Mouse (Mus musculus): ENCODE results near the gene Adcy3. TPM values are rescaled to one million over a fixed set of nuclear protein-coding genes. Genes with fewer than 3 reads are reported as not detected.

Adcy3 gene
- polyA plus RNA-seq, 1 experiment from 2014 or later: 10.2 TPM

- Histone ChIP-seq H3K27me3 (no peaks in the 10 kb centered on the region), H3K9me3 (replicated peaks) (no peaks in the 10 kb centered on the region), H3K27ac (no peak overlapping the region)
Observed at GRCm38 (mm10) chr12:4189060-4189447, 56.2 kb downstream of the Adcy3 start.

DNA sequence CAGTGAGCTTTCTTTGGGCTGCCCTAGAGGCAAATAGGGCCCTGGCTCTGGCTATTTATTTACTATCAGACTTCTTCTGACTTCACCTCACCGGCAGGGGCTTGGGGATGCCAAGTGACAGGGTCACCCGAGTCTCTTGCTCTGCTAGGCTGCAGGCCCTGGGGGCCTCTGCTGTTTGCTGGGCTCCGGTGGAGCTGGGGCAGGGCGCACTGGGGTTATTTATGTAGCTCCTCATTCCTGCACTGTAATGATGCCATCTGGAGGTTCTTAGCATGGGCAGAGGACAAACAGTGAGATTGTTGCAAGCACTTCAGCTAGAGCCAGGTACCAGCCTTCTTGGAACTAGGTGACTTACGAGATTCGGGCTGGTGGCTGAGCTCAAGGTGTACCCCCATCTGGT lies 59.6 kb downstream of the Adcy3 start:
- H3K27ac ChIP-seq: 0 out of 2 replicates have a peak overlapping the region, but pooled peaks have one; percentile 7
- H3K9ac ChIP-seq: no peak overlapping the region
- 0 out of 2 replicates have a peak, but pooled peaks cover 3% of the 10 kb centered on the region for H3K36me3 ChIP-seq
- no peaks in the 10 kb centered on the region for H3K9me3 ChIP-seq (replicated peaks)
- H3K4me3 ChIP-seq: no peak overlapping the region
- H3K4me1 ChIP-seq: peaks cover 21% of the 10 kb centered on the region
- 74% methylated on average over 6 of the region's 6 CpGs for WGBS
- H3K4me2 ChIP-seq (replicated peaks): no peak overlapping the region
- no peaks in the 10 kb centered on the region for H3K27me3 ChIP-seq
- no peak for ATAC-seq (ENCODE audit: low FRiP score)

More at GRCm38 (mm10) chr12:4189060-4189447, 56.2 kb downstream of the Adcy3 start:
- ATAC-seq (ENCODE audit: low FRiP score): 0 out of 2 replicates have a peak, but pooled peaks have one; percentile 23
- H3K9ac ChIP-seq: no peak overlapping the region
- H3K4me1 ChIP-seq: peaks cover 21% of the 10 kb centered on the region
- H3K4me2 ChIP-seq (replicated peaks): no peak overlapping the region
- no peak overlapping the region for H3K4me3 ChIP-seq
- H3K36me3 ChIP-seq: no peaks in the 10 kb centered on the region
- WGBS: 35% methylated on average over 5 of the region's 5 CpGs

- no peaks in the 10 kb centered on the region for H3K9me3 ChIP-seq (replicated peaks)
- H3K27me3 ChIP-seq: no peaks in the 10 kb centered on the region
- H3K4me3 ChIP-seq: no peak overlapping the region
- no peak overlapping the region for H3K27ac ChIP-seq
- WGBS: 52% methylated on average over 10 of the region's 10 CpGs
- H3K4me2 ChIP-seq (replicated peaks): no peak overlapping the region
- H3K36me3 ChIP-seq: peaks cover 3% of the 10 kb centered on the region; the same call in 1 of the 2 replicates
- H3K9ac ChIP-seq: no peak overlapping the region
- H3K4me1 ChIP-seq: peaks cover 15% of the 10 kb centered on the region
- no peak for ATAC-seq (ENCODE audit: low FRiP score)
Observed at GRCm38 (mm10) chr12:4193025-4193740, 60.3 kb downstream of the Adcy3 start.

DNA sequence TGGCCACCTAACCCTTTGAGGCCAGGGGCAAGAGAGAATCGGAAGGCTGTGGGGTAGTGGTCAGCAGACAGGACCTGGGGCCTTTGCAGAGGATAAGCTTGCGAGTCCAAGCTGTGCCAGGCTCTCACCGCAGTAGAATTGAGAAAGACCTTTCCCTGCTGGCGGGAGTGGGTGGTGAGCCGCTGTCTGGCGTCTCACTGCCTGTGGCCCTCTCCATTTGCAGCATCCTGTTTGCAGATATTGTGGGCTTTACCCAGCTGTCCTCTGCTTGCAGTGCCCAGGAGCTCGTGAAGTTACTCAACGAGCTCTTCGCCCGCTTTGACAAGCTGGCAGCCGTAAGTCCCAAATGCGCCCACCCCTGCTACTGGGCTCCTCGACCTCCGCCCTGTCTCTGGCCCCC lies 61.7 kb downstream of the Adcy3 start:
- 93% methylated on average over 14 of the region's 14 CpGs for WGBS
- Histone ChIP-seq H3K9me3 (replicated peaks) (no peaks in the 10 kb centered on the region), H3K27me3 (no peaks in the 10 kb centered on the region), H3K9ac (no peak overlapping the region), H3K4me3 (no peak overlapping the region), H3K36me3 (peaks cover 3% of the 10 kb centered on the region; the same call in 1 of the 2 replicates), H3K4me2 (replicated peaks) (no peak overlapping the region), H3K4me1 (peaks cover 11% of the 10 kb centered on the region), H3K27ac (no peak overlapping the region)
- ATAC-seq (ENCODE audit: low FRiP score): no peak

GRCm38 (mm10) chr12:4198702-4199101 lies 65.8 kb downstream of the Adcy3 start:
- 94% methylated on average over 4 of the region's 4 CpGs for WGBS
- H3K9me3 ChIP-seq (replicated peaks): no peaks in the 10 kb centered on the region
- ATAC-seq (ENCODE audit: low FRiP score): no peak
- no peaks in the 10 kb centered on the region for H3K27me3 ChIP-seq
- H3K27ac ChIP-seq: no peak overlapping the region
- 0 out of 2 replicates have a peak, but pooled peaks cover 5% of the 10 kb centered on the region for H3K4me1 ChIP-seq
- no peak overlapping the region for H3K9ac ChIP-seq
- peaks cover 3% of the 10 kb centered on the region; the same call in 1 of the 2 replicates for H3K36me3 ChIP-seq
- no peak overlapping the region for H3K4me3 ChIP-seq
- H3K4me2 ChIP-seq (replicated peaks): no peak overlapping the region

GRCm38 (mm10) chr12:4199271-4199670 lies 66.4 kb downstream of the Adcy3 start:
- H3K4me1 ChIP-seq: 0 out of 2 replicates have a peak, but pooled peaks cover 5% of the 10 kb centered on the region
- peaks cover 3% of the 10 kb centered on the region; the same call in 1 of the 2 replicates for H3K36me3 ChIP-seq
- H3K27ac ChIP-seq: no peak overlapping the region
- 96% methylated on average over 11 of the region's 11 CpGs for WGBS
- H3K9ac ChIP-seq: no peak overlapping the region
- no peaks in the 10 kb centered on the region for H3K27me3 ChIP-seq
- no peak for ATAC-seq (ENCODE audit: low FRiP score)
- H3K4me2 ChIP-seq (replicated peaks): no peak overlapping the region
- no peaks in the 10 kb centered on the region for H3K9me3 ChIP-seq (replicated peaks)
- H3K4me3 ChIP-seq: no peak overlapping the region

DNA sequence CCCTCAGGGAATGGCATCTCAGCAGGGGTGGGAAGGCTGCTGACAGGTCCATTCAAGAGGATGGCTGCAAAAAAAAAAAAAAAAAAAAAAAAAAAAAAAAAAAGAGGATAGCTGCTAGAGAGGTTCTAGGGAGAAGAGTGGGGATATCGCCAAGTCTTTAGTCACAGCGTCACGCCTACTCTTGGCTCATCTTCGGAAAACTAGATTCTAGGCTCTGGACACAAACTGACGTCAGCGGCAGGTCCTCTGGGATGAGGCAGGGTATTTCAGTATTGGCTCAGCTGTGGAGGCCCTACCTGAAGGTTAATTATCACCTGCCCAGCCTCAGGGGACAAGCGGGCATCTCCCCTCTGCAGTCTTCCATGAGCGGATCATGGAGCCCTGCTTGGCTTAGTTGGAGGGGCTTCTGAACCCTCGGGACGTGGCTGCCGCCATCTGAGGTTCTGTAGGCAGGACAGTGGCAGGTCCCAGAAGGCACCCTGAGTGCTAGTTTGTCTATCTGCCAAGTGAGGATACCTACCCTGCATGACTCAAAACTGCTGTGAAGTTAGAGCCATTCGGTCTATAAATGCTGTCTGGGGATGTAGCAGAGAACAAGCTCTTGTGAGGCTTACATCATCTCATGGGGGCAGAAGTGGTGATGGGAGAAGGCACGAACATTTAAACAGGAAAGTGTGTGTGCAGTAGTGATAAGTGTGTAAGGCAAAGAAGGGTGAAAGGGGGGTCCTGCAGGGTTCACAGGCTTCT lies 68.7 kb downstream of the Adcy3 start:
- Histone ChIP-seq H3K9me3 (replicated peaks) (no peaks in the 10 kb centered on the region), H3K4me3 (no peak overlapping the region), H3K27ac (no peak overlapping the region), H3K4me1 (0 out of 2 replicates have a peak, but pooled peaks cover 5% of the 10 kb centered on the region), H3K9ac (no peak overlapping the region), H3K36me3 (peaks cover 5% of the 10 kb centered on the region; the same call in 1 of the 2 replicates), H3K4me2 (replicated peaks) (no peak overlapping the region), H3K27me3 (no peaks in the 10 kb centered on the region)
- 86% methylated on average over 13 of the region's 13 CpGs for WGBS
- no peak for ATAC-seq (ENCODE audit: low FRiP score)

DNA sequence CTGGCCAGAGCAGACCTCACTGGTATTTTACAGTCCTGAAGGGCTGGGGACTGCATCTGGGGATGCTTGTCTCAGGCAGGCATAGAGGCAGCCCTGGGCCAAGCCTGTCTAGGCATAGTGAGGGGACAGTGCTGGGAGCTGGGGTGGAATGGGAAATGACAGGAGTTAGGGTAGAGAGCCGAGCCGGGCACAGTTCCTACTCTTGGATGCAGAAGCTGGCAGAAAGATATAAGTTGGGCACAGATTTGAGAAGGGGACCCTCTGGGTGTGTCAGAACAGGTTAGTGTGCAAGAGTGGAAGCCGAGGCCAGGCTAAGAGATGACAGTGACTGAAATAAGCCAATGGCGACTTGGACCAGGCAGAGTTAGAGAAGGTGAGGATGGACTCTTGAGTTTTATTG lies 69.3 kb downstream of the Adcy3 start:
- Histone ChIP-seq H3K9ac (no peak overlapping the region), H3K27ac (no peak overlapping the region), H3K4me2 (replicated peaks) (no peak overlapping the region), H3K4me3 (no peak overlapping the region), H3K4me1 (0 out of 2 replicates have a peak, but pooled peaks cover 5% of the 10 kb centered on the region), H3K27me3 (no peaks in the 10 kb centered on the region), H3K36me3 (peaks cover 5% of the 10 kb centered on the region; the same call in 1 of the 2 replicates), H3K9me3 (replicated peaks) (no peaks in the 10 kb centered on the region)
- no peak for ATAC-seq (ENCODE audit: low FRiP score)
- 92% methylated on average over 4 of the region's 4 CpGs for WGBS

DNA sequence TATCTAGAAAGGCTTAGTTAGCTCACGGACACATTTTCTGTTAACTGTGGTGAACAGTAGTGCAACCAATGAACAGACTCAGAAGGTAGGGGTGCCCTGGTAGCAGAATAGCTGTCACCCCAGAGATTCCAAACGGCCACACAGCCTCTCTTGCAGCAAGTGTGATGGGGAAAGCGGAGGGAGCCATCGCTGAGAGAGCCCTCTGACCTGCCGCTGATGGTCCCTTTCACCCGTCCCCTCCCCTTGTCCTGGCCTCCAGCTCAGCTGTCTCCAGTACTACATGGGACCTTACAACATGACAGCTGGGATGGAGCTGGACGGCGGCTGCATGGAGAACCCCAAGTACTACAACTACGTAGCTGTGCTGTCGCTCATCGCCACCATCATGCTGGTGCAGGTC lies 73.2 kb downstream of the Adcy3 start:
- Histone ChIP-seq H3K27me3 (no peaks in the 10 kb centered on the region), H3K27ac (no peak overlapping the region), H3K4me2 (replicated peaks) (no peak overlapping the region), H3K9ac (no peak overlapping the region), H3K4me1 (0 out of 2 replicates have a peak, but pooled peaks cover 1% of the 10 kb centered on the region), H3K4me3 (no peak overlapping the region), H3K36me3 (peaks cover 22% of the 10 kb centered on the region), H3K9me3 (replicated peaks) (no peaks in the 10 kb centered on the region)
- 97% methylated on average over 11 of the region's 11 CpGs for WGBS
- ATAC-seq (ENCODE audit: low FRiP score): no peak

GRCm38 (mm10) chr12:4208405-4209133 lies 75.7 kb downstream of the Adcy3 start:
- peaks cover 44% of the 10 kb centered on the region for H3K36me3 ChIP-seq
- 80% methylated on average over 15 of the region's 15 CpGs for WGBS

GRCm38 (mm10) chr12:4209196-4209595 lies 76.3 kb downstream of the Adcy3 start:
- H3K36me3 ChIP-seq: peaks cover 50% of the 10 kb centered on the region
- no peak for ATAC-seq (ENCODE audit: low FRiP score)
- WGBS: 96% methylated on average over 9 of the region's 9 CpGs
- no peak overlapping the region for H3K27ac ChIP-seq
- H3K4me3 ChIP-seq: no peak overlapping the region
- no peaks in the 10 kb centered on the region for H3K4me1 ChIP-seq
- no peak overlapping the region for H3K9ac ChIP-seq
- H3K27me3 ChIP-seq: no peaks in the 10 kb centered on the region
- no peak overlapping the region for H3K4me2 ChIP-seq (replicated peaks)
- H3K9me3 ChIP-seq (replicated peaks): no peaks in the 10 kb centered on the region

More at GRCm38 (mm10) chr12:4208405-4209133, 75.7 kb downstream of the Adcy3 start:
- no peaks in the 10 kb centered on the region for H3K4me1 ChIP-seq
- H3K27me3 ChIP-seq: no peaks in the 10 kb centered on the region
- ATAC-seq (ENCODE audit: low FRiP score): 0 out of 2 replicates have a peak, but pooled peaks have one; percentile 26
- H3K9ac ChIP-seq: no peak overlapping the region
- no peak overlapping the region for H3K4me3 ChIP-seq
- H3K27ac ChIP-seq: no peak overlapping the region
- H3K4me2 ChIP-seq (replicated peaks): no peak overlapping the region
- H3K9me3 ChIP-seq (replicated peaks): no peaks in the 10 kb centered on the region

DNA sequence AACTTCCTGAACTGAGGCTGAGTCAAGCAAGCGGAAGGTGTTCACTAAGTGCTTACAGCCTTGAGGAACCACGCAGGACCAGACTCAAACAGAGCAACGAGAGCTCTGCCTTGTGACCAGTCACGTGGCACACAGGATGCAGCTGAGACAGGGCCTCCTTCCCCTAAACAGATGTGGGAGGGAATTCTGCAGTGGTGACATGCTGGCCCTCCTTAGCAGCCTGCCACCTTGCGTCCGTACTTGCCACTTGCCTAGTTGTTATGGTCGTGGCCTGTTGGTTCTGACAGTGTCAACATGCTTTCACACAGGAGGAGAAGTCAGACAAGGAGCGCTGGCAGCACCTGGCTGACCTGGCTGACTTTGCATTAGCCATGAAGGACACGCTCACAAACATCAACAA lies 78.3 kb downstream of the Adcy3 start:
- Histone ChIP-seq H3K27me3 (no peaks in the 10 kb centered on the region), H3K4me2 (replicated peaks) (no peak overlapping the region), H3K9ac (no peak overlapping the region), H3K36me3 (peaks cover 68% of the 10 kb centered on the region), H3K4me3 (no peak overlapping the region), H3K27ac (no peak overlapping the region), H3K9me3 (replicated peaks) (no peaks in the 10 kb centered on the region), H3K4me1 (no peaks in the 10 kb centered on the region)
- 89% methylated on average over 9 of the region's 9 CpGs for WGBS
- ATAC-seq (ENCODE audit: low FRiP score): no peak
